Mouse (Mus musculus) regulatory T cell (primary cell): ENCODE measurements around the gene Fancd2.

Experiments
- in situ Hi-C: fragments of 300-600 bp; cut with MboI, MseI; formaldehyde crosslinking; loops from one replicate; pipeline ENCODE4 v1.15.1; 2025; ENCODE audit warnings: high pct_unique_total_duplicates

Fancd2 gene

GRCm38 (mm10) chr6:113530932-113531839, at the start of gene Fancd2, which contains the start of gene Emc3:
Gene Fancd2, plus strand, starts transcription at chr6:113531682.
Gene Emc3, minus strand, starts transcription at chr6:113531652.
- in situ Hi-C loops = no loop called here

DNA sequence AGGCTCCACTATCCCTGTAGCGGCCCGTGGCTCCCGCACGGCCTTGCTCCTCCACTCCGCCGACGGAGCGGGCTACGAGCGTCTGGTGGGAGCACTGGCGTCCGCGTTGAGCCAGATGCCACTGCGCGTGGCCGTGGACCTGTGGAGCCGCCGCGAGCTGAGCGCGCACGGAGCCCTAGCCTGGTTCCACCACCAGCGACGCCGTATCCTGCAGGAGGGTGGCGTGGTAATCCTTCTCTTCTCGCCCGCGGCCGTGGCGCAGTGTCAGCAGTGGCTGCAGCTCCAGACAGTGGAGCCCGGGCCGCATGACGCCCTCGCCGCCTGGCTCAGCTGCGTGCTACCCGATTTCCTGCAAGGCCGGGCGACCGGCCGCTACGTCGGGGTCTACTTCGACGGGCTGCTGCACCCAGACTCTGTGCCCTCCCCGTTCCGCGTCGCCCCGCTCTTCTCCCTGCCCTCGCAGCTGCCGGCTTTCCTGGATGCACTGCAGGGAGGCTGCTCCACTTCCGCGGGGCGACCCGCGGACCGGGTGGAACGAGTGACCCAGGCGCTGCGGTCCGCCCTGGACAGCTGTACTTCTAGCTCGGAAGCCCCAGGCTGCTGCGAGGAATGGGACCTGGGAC, 48.9 kb upstream of the Fancd2 start:
- in situ Hi-C loops = no loop called here

- in situ Hi-C loops = no loop called here
These were observed 48.3 kb upstream of the Fancd2 start, which contains the start of gene Creld1 for GRCm38 (mm10) chr6:113483100-113483615. Gene Creld1, plus strand, starts transcription at chr6:113483297.

DNA sequence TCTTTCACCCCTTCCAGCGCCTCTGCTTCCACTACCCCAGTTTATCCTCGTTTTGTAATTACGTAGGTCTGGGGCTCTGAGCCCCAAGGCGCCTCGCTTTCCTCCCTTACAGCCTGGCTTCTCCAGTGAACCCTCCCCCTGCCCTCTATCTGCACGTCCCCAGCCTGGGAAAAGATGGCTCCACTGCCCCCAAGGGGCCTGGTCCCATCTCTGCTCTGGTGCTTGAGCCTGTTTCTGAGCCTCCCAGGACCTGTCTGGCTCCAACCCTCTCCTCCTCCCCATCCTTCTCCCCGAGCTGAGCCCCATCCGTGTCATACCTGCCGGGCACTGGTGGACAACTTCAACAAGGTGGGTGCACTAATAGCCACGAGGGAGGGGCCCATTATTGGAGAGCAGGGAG, 47.8 kb upstream of the Fancd2 start:
- in situ Hi-C loops = no loop called here

- in situ Hi-C loops = no loop called here
These were observed 44.3 kb upstream of the Fancd2 start for GRCm38 (mm10) chr6:113487125-113487576.

- in situ Hi-C loops = no loop called here
These were observed 42.1 kb upstream of the Fancd2 start for GRCm38 (mm10) chr6:113489410-113489809.

GRCm38 (mm10) chr6:113492101-113492864, 39.2 kb upstream of the Fancd2 start:
- in situ Hi-C loops = loop anchor here (5.0 kb wide), 1 partner anchor 45 kb away; no protein-coding TSS in a partner anchor

DNA sequence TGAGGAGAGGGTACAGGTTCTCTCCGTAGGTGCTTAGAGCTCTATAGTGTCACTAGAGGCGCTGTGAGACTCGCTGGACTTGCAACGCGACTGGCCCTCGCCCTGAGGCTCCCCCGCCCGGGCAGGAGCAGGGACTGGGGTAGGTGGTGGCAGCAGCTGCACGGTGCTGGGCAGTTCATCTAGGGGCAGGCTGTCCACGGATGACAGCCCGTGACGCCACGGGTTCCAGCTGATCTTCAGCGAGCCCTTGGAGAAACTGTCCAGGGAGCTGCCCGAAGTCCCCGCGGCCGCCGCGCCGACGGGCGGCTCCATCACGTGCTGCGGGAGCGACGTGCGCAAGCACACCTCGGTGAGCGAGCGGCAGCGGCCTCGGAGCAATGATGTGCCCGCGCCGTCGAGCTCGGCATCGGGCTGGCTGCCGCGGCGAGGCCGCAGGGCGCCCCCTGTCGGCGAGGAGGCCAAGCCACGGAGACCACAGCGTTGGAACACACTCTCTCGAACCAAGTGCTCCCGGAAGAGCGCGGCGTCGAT, 37.2 kb upstream of the Fancd2 start:
- in situ Hi-C loops = loop anchor here (5.0 kb wide), 1 partner anchor 47 kb away; no protein-coding TSS in a partner anchor

- in situ Hi-C loops = no loop called here
These were observed 36.3 kb upstream of the Fancd2 start for GRCm38 (mm10) chr6:113495071-113495675.

GRCm38 (mm10) chr6:113499346-113499745, 32.1 kb upstream of the Fancd2 start:
- in situ Hi-C loops = no loop called here

- in situ Hi-C loops = no loop called here
These were observed 29.9 kb upstream of the Fancd2 start, which contains the start of gene Prrt3 for GRCm38 (mm10) chr6:113501388-113502084. Gene Prrt3, minus strand, starts transcription at chr6:113501931.

GRCm38 (mm10) chr6:113502801-113503200, 28.7 kb upstream of the Fancd2 start:
- in situ Hi-C loops = no loop called here

GRCm38 (mm10) chr6:113505689-113506088, 25.8 kb upstream of the Fancd2 start:
- in situ Hi-C loops = no loop called here

GRCm38 (mm10) chr6:113507130-113507529, 24.4 kb upstream of the Fancd2 start:
- in situ Hi-C loops = no loop called here

- in situ Hi-C loops = no loop called here
These were observed 23.1 kb upstream of the Fancd2 start for GRCm38 (mm10) chr6:113508272-113508946.

GRCm38 (mm10) chr6:113508947-113509280, 22.6 kb upstream of the Fancd2 start:
- in situ Hi-C loops = no loop called here

DNA sequence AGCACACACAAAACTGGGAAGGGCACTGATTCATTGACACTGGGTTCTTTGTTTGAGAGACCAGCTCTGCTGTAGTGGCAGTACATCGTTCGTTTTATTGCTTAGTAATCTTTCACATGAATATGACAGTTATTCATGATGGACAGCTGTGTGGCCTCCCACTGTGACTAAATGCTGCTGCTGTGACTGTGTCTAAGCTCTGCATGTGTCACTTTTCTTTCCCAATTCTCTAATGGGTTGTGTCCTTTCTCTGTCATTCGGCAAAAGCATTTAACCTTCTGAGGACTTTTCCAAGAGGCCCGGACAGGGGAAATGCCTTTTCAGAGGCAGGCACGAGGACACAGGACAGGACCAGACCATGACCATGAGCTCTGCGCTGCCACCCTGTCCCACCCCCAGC, 17.5 kb upstream of the Fancd2 start:
- in situ Hi-C loops = no loop called here

GRCm38 (mm10) chr6:113514600-113514999, 16.9 kb upstream of the Fancd2 start:
- in situ Hi-C loops = no loop called here

- in situ Hi-C loops = no loop called here
These were observed 13.9 kb upstream of the Fancd2 start for GRCm38 (mm10) chr6:113517434-113518080.
